Mouse (Mus musculus) bone marrow, adult 2 months (tissue): Measurements from ENCODE around the gene Carmil2.

Experiments used
- CTCF ChIP-seq: fragments of 200-500 bp; IDR thresholded peaks from 2 replicates; pipeline ENCODE4 v1.5.1; 2011; ENCODE audit warnings: low read length, control low read depth; ENCODE audit not compliant: control insufficient read depth, insufficient read depth
- POLR2A ChIP-seq: fragments of 200-500 bp; IDR thresholded peaks from 2 replicates; pipeline ENCODE4 v1.6.1; 2011; ENCODE audit warnings: low read depth, mild to moderate bottlenecking, control low read depth, low read length, borderline replicate concordance; ENCODE audit not compliant: control insufficient read depth

GRCm38 (mm10) chr8:105686551-105686950 lies 477 bp downstream of the Carmil2 start:
- TF ChIP-seq CTCF (no peak), POLR2A (no peak)
